Mouse (Mus musculus) right cerebral cortex, postnatal 10 days (tissue): ENCODE data around the gene Ppox.
"Not testable (repeated sequence)": the region's sequence is repeated elsewhere in the genome, so short reads cannot be mapped to it uniquely, and the experiment has no call there.

Experiments
- DNase-seq, 2 experiments: peaks; one replicate each; pipeline ENCODE4 v3.0.0; 2021; ENCODE audit warnings: low spot score in 2 of 2

Ppox gene

GRCm38 (mm10) chr1:171280916-171281527 lies at the start of gene Ppox:
TSS of gene Ppox (minus strand) at chr1:171281186.
- DNase-seq: peak; percentile 96 to 98

- no peak for DNase-seq
Measured at GRCm38 (mm10) chr1:171330216-171330560, 49.2 kb upstream of the Ppox start.

- no peak for DNase-seq
Measured at GRCm38 (mm10) chr1:171329433-171330215, 48.6 kb upstream of the Ppox start.

- DNase-seq: peak; percentile 96 to 98
Measured at GRCm38 (mm10) chr1:171328839-171329432, 48.0 kb upstream of the Ppox start, which contains the start of gene Dedd. TSS of gene Dedd (plus strand) at chr1:171329145.

GRCm38 (mm10) chr1:171328244-171328643 lies 47.3 kb upstream of the Ppox start:
- no peak for DNase-seq

GRCm38 (mm10) chr1:171326588-171326987 lies 45.6 kb upstream of the Ppox start:
- DNase-seq: not testable (repeated sequence)

- DNase-seq: no peak
Measured at GRCm38 (mm10) chr1:171325571-171325970, 44.6 kb upstream of the Ppox start.

- DNase-seq: no peak
Measured at GRCm38 (mm10) chr1:171322012-171322411, 41.0 kb upstream of the Ppox start.

- no peak for DNase-seq
Measured at GRCm38 (mm10) chr1:171321415-171321814, 40.4 kb upstream of the Ppox start.

GRCm38 (mm10) chr1:171320151-171320550 lies 39.2 kb upstream of the Ppox start:
- no peak for DNase-seq

GRCm38 (mm10) chr1:171319748-171320147 lies 38.8 kb upstream of the Ppox start:
- DNase-seq: no peak

GRCm38 (mm10) chr1:171309321-171309720 lies 28.3 kb upstream of the Ppox start:
- DNase-seq: no peak

- peak in 1 of 2 experiments; percentile 10 for DNase-seq
Measured at GRCm38 (mm10) chr1:171306157-171306556, 25.2 kb upstream of the Ppox start.

- no peak for DNase-seq
Measured at GRCm38 (mm10) chr1:171298226-171298625, 17.2 kb upstream of the Ppox start.

GRCm38 (mm10) chr1:171295063-171295402 lies 14.0 kb upstream of the Ppox start:
- DNase-seq: no peak

GRCm38 (mm10) chr1:171294298-171295062 lies 13.5 kb upstream of the Ppox start, which contains the start of gene Ufc1:
TSS of gene Ufc1 (minus strand) at chr1:171295024.
- peak; percentile 87 to 91 for DNase-seq

- DNase-seq: peak in 1 of 2 experiments; percentile 36
Measured at GRCm38 (mm10) chr1:171293906-171294297, 12.9 kb upstream of the Ppox start.

GRCm38 (mm10) chr1:171293351-171293750 lies 12.4 kb upstream of the Ppox start:
- no peak for DNase-seq

GRCm38 (mm10) chr1:171288328-171288727 lies 7.3 kb upstream of the Ppox start:
- DNase-seq: no peak

GRCm38 (mm10) chr1:171287136-171288081 lies 6.4 kb upstream of the Ppox start, which contains the start of gene Usp21:
TSS of gene Usp21 (minus strand) at chr1:171287991.
- peak; percentile 97 to 98 for DNase-seq

- peak; percentile 42 to 56 for DNase-seq
Measured at GRCm38 (mm10) chr1:171286517-171286916, 5.5 kb upstream of the Ppox start.
